Mouse (Mus musculus) thymus, adult 18-20 months (tissue): ENCODE results near the gene Tex22.

Experiments used
- DNase-seq, 2 experiments: peaks; one replicate each; pipeline ENCODE4 v3.0.0; 2022; ENCODE audit warnings: mixed read lengths in 2 of 2

Tex22 gene

GRCm38 (mm10) chr12:113060178-113060577 lies 14.1 kb upstream of the Tex22 start:
- no peak for DNase-seq

- no peak for DNase-seq
These were observed 12.7 kb upstream of the Tex22 start for GRCm38 (mm10) chr12:113061606-113062005.

- DNase-seq, result no peak
These were observed 12.1 kb upstream of the Tex22 start for GRCm38 (mm10) chr12:113062201-113062600.

GRCm38 (mm10) chr12:113063700-113064099 lies 10.6 kb upstream of the Tex22 start:
- no peak for DNase-seq

GRCm38 (mm10) chr12:113068002-113068401 lies 6.3 kb upstream of the Tex22 start:
- no peak for DNase-seq

- DNase-seq, result no peak
These were observed 4.9 kb upstream of the Tex22 start for GRCm38 (mm10) chr12:113069389-113069788.

- DNase-seq, result no peak
These were observed 3.0 kb upstream of the Tex22 start for GRCm38 (mm10) chr12:113071321-113071720.

- no peak for DNase-seq
These were observed 2.5 kb upstream of the Tex22 start for GRCm38 (mm10) chr12:113071827-113072226.

GRCm38 (mm10) chr12:113073420-113074328 lies 628 bp upstream of the Tex22 start:
- DNase-seq, result peak in 1 of 2 experiments; percentile 34

GRCm38 (mm10) chr12:113075063-113075454 lies 757 bp downstream of the Tex22 start:
- peak; percentile 80 to 85 for DNase-seq

GRCm38 (mm10) chr12:113075486-113075885 lies 1.2 kb downstream of the Tex22 start:
- DNase-seq, result no peak

GRCm38 (mm10) chr12:113087276-113087675 lies 13.0 kb downstream of the Tex22 start:
- DNase-seq, result no peak

- DNase-seq, result no peak
These were observed 13.7 kb downstream of the Tex22 start for GRCm38 (mm10) chr12:113088026-113088425.

GRCm38 (mm10) chr12:113089107-113089506 lies 14.8 kb downstream of the Tex22 start:
- no peak for DNase-seq

- DNase-seq, result no peak
These were observed 15.8 kb downstream of the Tex22 start for GRCm38 (mm10) chr12:113090053-113090452.

- no peak for DNase-seq
These were observed 22.7 kb downstream of the Tex22 start for GRCm38 (mm10) chr12:113097040-113097439.

- peak in 1 of 2 experiments; percentile 49 for DNase-seq
These were observed 23.5 kb downstream of the Tex22 start, which contains the start of gene Mta1 for GRCm38 (mm10) chr12:113097749-113098281. Mta1 (plus strand) TSS chr12:113098278.

GRCm38 (mm10) chr12:113098530-113099151 lies 24.3 kb downstream of the Tex22 start:
- DNase-seq, result no peak

GRCm38 (mm10) chr12:113099470-113100237 lies 25.4 kb downstream of the Tex22 start:
- no peak for DNase-seq

- DNase-seq, result no peak
These were observed 26.3 kb downstream of the Tex22 start for GRCm38 (mm10) chr12:113100448-113101076.

GRCm38 (mm10) chr12:113101251-113101960 lies 27.1 kb downstream of the Tex22 start:
- DNase-seq, result no peak

GRCm38 (mm10) chr12:113102461-113102860 lies 28.2 kb downstream of the Tex22 start:
- DNase-seq, result peak in 1 of 2 experiments; percentile 54
